Mouse (Mus musculus): ENCODE measurements around the gene Gm10577. TPM values are rescaled to one million over a fixed set of nuclear protein-coding genes. Genes with fewer than 3 reads are reported as not detected.

Gene Gm10577
- not detected in 2 replicates for polyA plus RNA-seq (2015; fragmentation: Nextera tagmentation; extraction: Ambion mirVana)

GRCm38 (mm10) chr4:101020596-101020995 lies at the start of gene Gm10577:
TSS of gene Gm10577 (minus strand) at chr4:101020696.
- 74% methylated on average over 4 of the region's 4 CpGs for WGBS
- no peak within 1 kb of the TSS for H3K4me3 ChIP-seq (replicated peaks)
- no peaks in the 10 kb centered on the region for H3K4me1 ChIP-seq
- H3K27me3 ChIP-seq (replicated peaks), result no peaks in the 10 kb centered on the region
- H3K4me2 ChIP-seq, result no peak within 1 kb of the TSS
- no peak within 1 kb of the TSS for H3K27ac ChIP-seq
- H3K9me3 ChIP-seq, result no peaks in the 10 kb centered on the region
- no peaks in the 10 kb centered on the region for H3K36me3 ChIP-seq
- no peak for ATAC-seq (ENCODE audit: insufficient read depth, low FRiP score, low read depth)
- no peak within 1 kb of the TSS for H3K9ac ChIP-seq

- Histone ChIP-seq H3K4me1 (no peaks in the 10 kb centered on the region; the same call in 1 of the 2 replicates), H3K27ac (peak overlapping the region; percentile 72), H3K4me3 (replicated peaks) (peak overlapping the region; percentile 76), H3K27me3 (replicated peaks) (no peaks in the 10 kb centered on the region), H3K36me3 (no peaks in the 10 kb centered on the region), H3K9me3 (no peaks in the 10 kb centered on the region), H3K9ac (peak overlapping the region; percentile 77), H3K4me2 (peak overlapping the region; percentile 92)
- ATAC-seq (ENCODE audit: insufficient read depth, low FRiP score, low read depth), result peak; percentile 64
- 1% methylated on average over 55 of the region's 55 CpGs for WGBS
Observed at GRCm38 (mm10) chr4:101069154-101069971, 48.9 kb upstream of the Gm10577 start.

GRCm38 (mm10) chr4:101068786-101069153 lies 48.3 kb upstream of the Gm10577 start, which contains the start of gene Raver2:
TSS of gene Raver2 (plus strand) at chr4:101068983.
- no peaks in the 10 kb centered on the region for H3K9me3 ChIP-seq
- peak; percentile 78 for ATAC-seq (ENCODE audit: insufficient read depth, low FRiP score, low read depth)
- 2% methylated on average over 54 of the region's 54 CpGs for WGBS
- no peaks in the 10 kb centered on the region for H3K36me3 ChIP-seq
- H3K4me3 ChIP-seq (replicated peaks), result peak within 1 kb of the TSS; percentile 76
- peak within 1 kb of the TSS; percentile 77 for H3K9ac ChIP-seq
- H3K27ac ChIP-seq, result peak within 1 kb of the TSS; percentile 72
- no peaks in the 10 kb centered on the region; the same call in 1 of the 2 replicates for H3K4me1 ChIP-seq
- no peaks in the 10 kb centered on the region for H3K27me3 ChIP-seq (replicated peaks)
- H3K4me2 ChIP-seq, result peak within 1 kb of the TSS; percentile 92

GRCm38 (mm10) chr4:101066401-101066800 lies 45.9 kb upstream of the Gm10577 start:
- no peaks in the 10 kb centered on the region for H3K27me3 ChIP-seq (replicated peaks)
- no peaks in the 10 kb centered on the region for H3K36me3 ChIP-seq
- H3K4me2 ChIP-seq, result no peak overlapping the region
- no peaks in the 10 kb centered on the region; the same call in 1 of the 2 replicates for H3K4me1 ChIP-seq
- no peak for ATAC-seq (ENCODE audit: insufficient read depth, low FRiP score, low read depth)
- H3K4me3 ChIP-seq (replicated peaks), result no peak overlapping the region
- 45% methylated on average over 5 of the region's 5 CpGs for WGBS
- H3K9me3 ChIP-seq, result no peaks in the 10 kb centered on the region
- no peak overlapping the region for H3K9ac ChIP-seq
- no peak overlapping the region for H3K27ac ChIP-seq

GRCm38 (mm10) chr4:101062146-101062545 lies 41.6 kb upstream of the Gm10577 start:
- H3K27me3 ChIP-seq (replicated peaks), result no peaks in the 10 kb centered on the region
- no peak overlapping the region for H3K9ac ChIP-seq
- ATAC-seq (ENCODE audit: insufficient read depth, low FRiP score, low read depth), result no peak; the same call in 1 of the 2 replicates
- H3K4me3 ChIP-seq (replicated peaks), result no peak overlapping the region
- WGBS, result 55% methylated on average over 2 of the region's 2 CpGs
- H3K4me2 ChIP-seq, result no peak overlapping the region
- H3K36me3 ChIP-seq, result no peaks in the 10 kb centered on the region
- no peaks in the 10 kb centered on the region for H3K9me3 ChIP-seq
- no peaks in the 10 kb centered on the region for H3K4me1 ChIP-seq
- no peak overlapping the region for H3K27ac ChIP-seq

GRCm38 (mm10) chr4:101046576-101046975 lies 26.1 kb upstream of the Gm10577 start:
- Histone ChIP-seq H3K9ac (no peak overlapping the region), H3K27ac (no peak overlapping the region), H3K4me2 (no peak overlapping the region), H3K4me3 (replicated peaks) (no peak overlapping the region), H3K9me3 (no peaks in the 10 kb centered on the region), H3K27me3 (replicated peaks) (no peaks in the 10 kb centered on the region), H3K4me1 (no peaks in the 10 kb centered on the region), H3K36me3 (no peaks in the 10 kb centered on the region)
- 59% methylated on average over 4 of the region's 4 CpGs for WGBS
- ATAC-seq (ENCODE audit: insufficient read depth, low FRiP score, low read depth), result no peak

GRCm38 (mm10) chr4:101044149-101044548 lies 23.7 kb upstream of the Gm10577 start:
- no peak for ATAC-seq (ENCODE audit: insufficient read depth, low FRiP score, low read depth)
- no peak overlapping the region for H3K9ac ChIP-seq
- H3K4me1 ChIP-seq, result no peaks in the 10 kb centered on the region
- H3K4me3 ChIP-seq (replicated peaks), result no peak overlapping the region
- H3K27me3 ChIP-seq (replicated peaks), result no peaks in the 10 kb centered on the region
- H3K27ac ChIP-seq, result no peak overlapping the region
- H3K36me3 ChIP-seq, result no peaks in the 10 kb centered on the region
- H3K4me2 ChIP-seq, result no peak overlapping the region
- no peaks in the 10 kb centered on the region for H3K9me3 ChIP-seq

- H3K36me3 ChIP-seq, result no peaks in the 10 kb centered on the region
- H3K4me1 ChIP-seq, result no peaks in the 10 kb centered on the region
- H3K4me3 ChIP-seq (replicated peaks), result no peak overlapping the region
- no peak overlapping the region for H3K9ac ChIP-seq
- H3K27me3 ChIP-seq (replicated peaks), result no peaks in the 10 kb centered on the region
- ATAC-seq (ENCODE audit: insufficient read depth, low FRiP score, low read depth), result no peak
- no peaks in the 10 kb centered on the region for H3K9me3 ChIP-seq
- no peak overlapping the region for H3K4me2 ChIP-seq
- 64% methylated on average over 2 of the region's 2 CpGs for WGBS
- 0 out of 2 replicates have a peak overlapping the region, but pooled peaks have one; percentile 1 for H3K27ac ChIP-seq
Observed at GRCm38 (mm10) chr4:101043691-101044090, 23.2 kb upstream of the Gm10577 start.

- no peaks in the 10 kb centered on the region for H3K27me3 ChIP-seq (replicated peaks)
- H3K4me1 ChIP-seq, result no peaks in the 10 kb centered on the region
- no peak overlapping the region for H3K4me3 ChIP-seq (replicated peaks)
- H3K9me3 ChIP-seq, result no peaks in the 10 kb centered on the region
- no peaks in the 10 kb centered on the region for H3K36me3 ChIP-seq
- no peak for ATAC-seq (ENCODE audit: insufficient read depth, low FRiP score, low read depth)
- no peak overlapping the region for H3K27ac ChIP-seq
- H3K9ac ChIP-seq, result no peak overlapping the region
- whole genome bisulfite sequencing, result 72% methylated on average over 7 of the region's 7 CpGs
- no peak overlapping the region for H3K4me2 ChIP-seq
Observed at GRCm38 (mm10) chr4:101037156-101037555, 16.7 kb upstream of the Gm10577 start.

GRCm38 (mm10) chr4:101035131-101035530 lies 14.6 kb upstream of the Gm10577 start:
- Histone ChIP-seq H3K27me3 (replicated peaks) (no peaks in the 10 kb centered on the region), H3K4me1 (no peaks in the 10 kb centered on the region), H3K4me3 (replicated peaks) (no peak overlapping the region), H3K36me3 (no peaks in the 10 kb centered on the region), H3K9ac (no peak overlapping the region), H3K27ac (no peak overlapping the region), H3K4me2 (no peak overlapping the region), H3K9me3 (no peaks in the 10 kb centered on the region)
- 77% methylated on average over 5 of the region's 5 CpGs for WGBS
- no peak for ATAC-seq (ENCODE audit: insufficient read depth, low FRiP score, low read depth)

- H3K36me3 ChIP-seq, result no peaks in the 10 kb centered on the region
- H3K9me3 ChIP-seq, result no peaks in the 10 kb centered on the region
- no peaks in the 10 kb centered on the region for H3K27me3 ChIP-seq (replicated peaks)
- H3K4me3 ChIP-seq (replicated peaks), result no peak overlapping the region
- no peaks in the 10 kb centered on the region for H3K4me1 ChIP-seq
- no peak overlapping the region for H3K27ac ChIP-seq
- 61% methylated on average over 3 of the region's 3 CpGs for WGBS
- ATAC-seq (ENCODE audit: insufficient read depth, low FRiP score, low read depth), result no peak
- H3K9ac ChIP-seq, result no peak overlapping the region
- H3K4me2 ChIP-seq, result no peak overlapping the region
Observed at GRCm38 (mm10) chr4:101033047-101033446, 12.6 kb upstream of the Gm10577 start.

GRCm38 (mm10) chr4:101027852-101028411 lies 7.4 kb upstream of the Gm10577 start:
- WGBS, result 85% methylated on average over 9 of the region's 9 CpGs
- ATAC-seq (ENCODE audit: insufficient read depth, low FRiP score, low read depth), result no peak
- H3K4me2 ChIP-seq, result no peak overlapping the region
- no peaks in the 10 kb centered on the region for H3K9me3 ChIP-seq
- H3K36me3 ChIP-seq, result no peaks in the 10 kb centered on the region
- no peaks in the 10 kb centered on the region for H3K27me3 ChIP-seq (replicated peaks)
- no peak overlapping the region for H3K4me3 ChIP-seq (replicated peaks)
- H3K4me1 ChIP-seq, result no peaks in the 10 kb centered on the region
- no peak overlapping the region for H3K9ac ChIP-seq
- H3K27ac ChIP-seq, result no peak overlapping the region

Measured in stomach, embryonic 15.5 days (tissue).